Mouse (Mus musculus): ENCODE data around the gene Gm4201. TPM values are rescaled to one million over a fixed set of nuclear protein-coding genes. Genes with fewer than 3 reads are reported as not detected.

Gene Gm4201
- not detected for polyA plus RNA-seq (2017; shearing (Covaris generic))

DNA sequence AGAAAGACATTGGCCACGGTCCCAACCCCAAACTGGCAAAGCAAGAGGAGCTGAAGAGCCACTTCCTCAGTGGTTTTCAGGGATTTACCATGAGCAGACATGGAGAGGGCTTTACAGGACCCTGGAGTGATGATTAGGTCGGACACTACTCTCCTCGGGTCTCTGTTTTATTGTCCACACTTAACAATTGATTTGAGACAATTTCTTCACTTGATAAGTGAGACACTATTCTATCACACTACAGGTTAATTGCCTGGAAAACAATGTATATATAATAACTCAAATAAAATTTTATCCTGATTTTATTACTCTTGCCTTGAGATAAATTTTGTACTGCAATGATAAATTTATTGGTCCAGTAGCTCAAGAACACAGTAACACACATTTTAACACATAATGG lies at the start of gene Gm4201:
Gm4201 (minus strand) TSS at position 101 of the 400 bp plus-strand sequence.

DNA sequence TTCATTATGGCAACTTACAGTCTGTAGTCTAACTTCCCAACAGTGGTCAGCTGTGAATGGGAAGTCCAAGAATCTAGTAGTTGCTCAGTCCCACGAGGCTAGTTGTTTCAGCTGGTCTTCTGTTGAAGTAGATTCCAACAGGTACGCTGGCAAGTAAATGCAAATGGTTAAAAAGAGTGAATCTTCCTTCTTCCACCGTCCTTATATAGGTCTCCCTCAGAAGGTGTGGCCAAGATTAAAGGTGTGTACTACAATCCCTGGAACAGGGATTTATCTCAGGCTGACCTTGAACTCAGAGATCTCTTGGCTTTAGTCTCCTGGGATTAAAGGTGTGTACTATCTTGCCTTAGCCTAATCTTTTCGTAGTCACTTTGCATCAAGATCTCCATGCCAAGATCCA lies 22.9 kb upstream of the Gm4201 start, which contains the start of gene Gm4565:
Gm4565 (minus strand) TSS at position 101 of the 400 bp plus-strand sequence.

DNA sequence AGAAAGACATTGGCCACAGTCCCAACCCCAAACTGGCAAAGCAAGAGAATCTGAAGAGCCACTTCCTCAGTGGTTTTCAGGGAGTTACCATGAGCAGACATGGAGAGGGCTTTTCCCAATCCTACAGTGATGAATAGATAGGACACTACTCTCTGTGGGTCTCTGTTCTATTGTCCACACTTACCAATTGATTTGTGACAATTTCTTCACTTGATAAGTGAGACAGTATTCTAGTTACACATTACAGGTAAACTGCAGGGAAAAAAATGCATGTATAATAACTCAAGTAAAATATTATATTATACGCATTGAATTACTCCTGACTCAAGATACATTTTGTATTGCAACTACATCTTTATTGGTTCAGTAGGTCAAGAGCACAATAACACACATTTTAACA lies 30.4 kb downstream of the Gm4201 start, which contains the start of gene Gm8677:
Gm8677 (minus strand) TSS at position 101 of the 400 bp plus-strand sequence.

DNA sequence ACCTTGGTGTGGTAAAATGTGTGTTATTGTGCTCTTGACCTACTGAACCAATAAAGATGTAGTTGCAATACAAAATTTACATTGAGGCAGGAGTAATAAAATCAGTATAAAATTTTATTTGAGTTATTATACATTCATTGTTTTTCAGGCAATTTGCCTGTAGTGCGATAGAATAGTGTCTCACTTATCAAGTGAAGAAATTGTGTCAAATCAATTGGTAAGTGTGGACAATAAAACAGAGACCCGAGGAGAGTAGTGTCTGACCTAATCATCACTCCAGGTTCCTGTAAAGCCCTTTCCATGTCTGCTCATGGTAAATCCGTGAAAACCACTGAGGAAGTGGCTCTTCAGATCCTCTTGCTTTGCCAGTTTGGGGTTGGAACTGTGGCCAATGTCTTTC lies 42.5 kb downstream of the Gm4201 start, which contains the start of gene Vmn1r152:
Vmn1r152 (plus strand) TSS at position 301 of the 400 bp plus-strand sequence.

Other genes with a start within 250 kb of the Gm4201 start
- gene Gm4187, start 235.6 kb downstream of the Gm4201 start, polyA plus RNA-seq (2017; shearing (Covaris generic)): not detected
- not detected for gene Gm8660, start 194.3 kb downstream of the Gm4201 start, polyA plus RNA-seq (2017; shearing (Covaris generic))
- gene Vmn1r148, start 151.8 kb downstream of the Gm4201 start, polyA plus RNA-seq (2017; shearing (Covaris generic)): not detected
- gene Vmn1r149, start 127.1 kb downstream of the Gm4201 start, polyA plus RNA-seq (2017; shearing (Covaris generic)): not detected
- gene Gm10665, start 101.3 kb downstream of the Gm4201 start, polyA plus RNA-seq (2017; shearing (Covaris generic)): 1 to 10 TPM in 1 of 2 experiments, under 1 TPM in 1; 0.28 to 5.2 TPM
- not detected for gene Vmn1r151, start 65.7 kb downstream of the Gm4201 start, polyA plus RNA-seq (2017; shearing (Covaris generic))
- gene Vmn1r152, start 42.4 kb downstream of the Gm4201 start, polyA plus RNA-seq (2017; shearing (Covaris generic)): under 1 TPM in 1 of 2 experiments, not detected in 1; 0.25 TPM
- gene Gm8677, start 30.5 kb downstream of the Gm4201 start, polyA plus RNA-seq (2017; shearing (Covaris generic)): not detected
- 1 to 10 TPM in 1 of 2 experiments, under 1 TPM in 1; 0.30 to 1.9 TPM for gene Gm4565, start 22.8 kb upstream of the Gm4201 start, polyA plus RNA-seq (2017; shearing (Covaris generic))
- 1 to 10 TPM in 1 of 2 experiments, not detected in 1; 2.2 TPM for gene Vmn1r155, start 92.7 kb upstream of the Gm4201 start, polyA plus RNA-seq (2017; shearing (Covaris generic))
- not detected for gene Gm8693, start 127.0 kb upstream of the Gm4201 start, polyA plus RNA-seq (2017; shearing (Covaris generic))
- gene Gm4567, start 154.4 kb upstream of the Gm4201 start, polyA plus RNA-seq (2017; shearing (Covaris generic)): not detected
- 1 to 10 TPM in 1 of 2 experiments, not detected in 1; 2.3 TPM for gene Vmn1r157, start 196.4 kb upstream of the Gm4201 start, polyA plus RNA-seq (2017; shearing (Covaris generic))
- gene Vmn1r158, start 225.4 kb upstream of the Gm4201 start, polyA plus RNA-seq (2017; shearing (Covaris generic)): not detected

Measured in inflammation-experienced regulatory T-cells (primary cell).